Mouse (Mus musculus): Measurements from ENCODE around the gene Cby3.

- no peak for TF ChIP-seq CTCF (IDR thresholded peaks at IDR 0.05; ENCODE audit: low read depth)
- no peak for TF ChIP-seq EP300 (optimal IDR thresholded peaks at IDR 0.05)
Measured at GRCm38 (mm10) chr11:50389011-50389410, 34.7 kb downstream of the Cby3 start.

All from stomach, postnatal 0 days (tissue).